Comparison of ENCODE assay signal across 7 mouse cellular contexts in the genomic region with DNA sequence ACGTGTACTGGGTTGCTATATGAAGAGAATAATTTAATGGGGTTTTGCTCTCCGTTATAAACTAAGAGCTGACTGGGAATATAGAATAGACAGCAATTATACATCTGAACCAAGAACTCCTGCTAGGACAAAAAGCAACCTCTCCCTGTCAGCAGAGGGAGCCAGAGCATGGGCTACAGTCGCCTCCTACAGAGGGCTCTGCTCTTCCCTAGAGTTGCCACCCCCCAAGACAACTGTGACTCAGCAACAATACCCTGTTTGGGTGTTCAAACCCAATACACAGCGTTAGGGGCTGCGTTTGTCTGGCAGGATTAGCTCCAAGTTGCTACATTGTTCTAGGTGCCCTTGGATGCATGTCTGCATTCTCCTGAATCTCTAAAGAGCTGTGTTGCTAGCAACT. TPM values are rescaled to one million over a fixed set of nuclear protein-coding genes. Genes with fewer than 3 reads are reported as not detected.
A peak's percentile ranks its signal among the peaks of the same experiment; 100 is the strongest.
DNase-seq lines count a peak whose midpoint lies in the region; ATAC-seq lines count a peak whose summit lies in the region.

No protein-coding gene starts in this region.

- H3K9me3 ChIP-seq in forebrain, embryonic 16.5 days (ENCODE audit: control insufficient read depth, low read length), result no peaks in the 10 kb centered on the region

- no peaks in the 10 kb centered on the region for H3K27me3 ChIP-seq in forebrain, embryonic 16.5 days (replicated peaks; ENCODE audit: control insufficient read depth, insufficient read depth, low read length)

- ATAC-seq in forebrain, embryonic 16.5 days, result no peak
- peak; percentile 34 for ATAC-seq in megakaryocyte, adult 5-6 weeks (ENCODE audit: poor library complexity, severe bottlenecking)

- WGBS in forebrain, embryonic 16.5 days, result 10% methylated on average over 5 of the region's 5 CpGs

- H3K4me1 ChIP-seq in forebrain, embryonic 16.5 days (replicated peaks; ENCODE audit: control insufficient read depth, insufficient read depth, low read length), result peaks cover 30% of the 10 kb centered on the region

- H3K4me3 ChIP-seq in forebrain, embryonic 16.5 days (replicated peaks; ENCODE audit: low read length), result no peak overlapping the region

- H3K4me2 ChIP-seq in forebrain, embryonic 16.5 days (ENCODE audit: low read length), result no peak overlapping the region

- peak; percentile 38 for DNase-seq in urinary bladder, postnatal 25 days (ENCODE audit: low spot score)
- no peak for DNase-seq in urinary bladder, adult 18-20 months (ENCODE audit: low spot score in 2 of 2)
- DNase-seq in brain, adult 2 months (ENCODE audit: low read depth, low spot score), result peak; percentile 91
- peak; percentile 66 to 74 for DNase-seq in left cerebral cortex, adult 18-20 months (ENCODE audit: low spot score in 2 of 2)
- DNase-seq in right cerebral cortex, postnatal 14 days, result peak; percentile 70

- H3K9ac ChIP-seq in forebrain, embryonic 16.5 days (replicated peaks; ENCODE audit: low read depth, low read length), result no peak overlapping the region

- no peaks in the 10 kb centered on the region for H3K36me3 ChIP-seq in forebrain, embryonic 16.5 days (ENCODE audit: control insufficient read depth, insufficient read depth)

- H3K27ac ChIP-seq in forebrain, embryonic 16.5 days (ENCODE audit: low read length), result peak overlapping the region; percentile 99

RNA-seq across cellular contexts. Expression of a gene that starts 1.6 kb away (rescaled TPM):
- 5.3 and 5.6 TPM in 2 replicates for polyA plus RNA-seq in forebrain, embryonic 16.5 days (2015; fragmentation: Nextera tagmentation; extraction: Ambion mirVana)
- total RNA-seq in left cerebral cortex, adult 18-20 months (2021), result 10 to 100 TPM; 13.2 to 18.8 TPM
- 0.46 and 1.2 TPM in 2 replicates for total RNA-seq in megakaryocyte, adult 5-6 weeks (2015)
- total RNA-seq in megakaryocyte, adult 5-6 weeks (2017), result 1.2 and 2.0 TPM in 2 replicates

RNA-seq across cellular contexts. Expression of a gene that starts 21.3 kb away (rescaled TPM):
- 51.9 and 59.4 TPM in 2 replicates for polyA plus RNA-seq in forebrain, embryonic 16.5 days (2015; fragmentation: Nextera tagmentation; extraction: Ambion mirVana)
- 10 to 100 TPM; 30.1 to 32.1 TPM for total RNA-seq in left cerebral cortex, adult 18-20 months (2021)
- 65.3 and 76.9 TPM in 2 replicates for total RNA-seq in megakaryocyte, adult 5-6 weeks (2015)
- 81.9 and 94.7 TPM in 2 replicates for total RNA-seq in megakaryocyte, adult 5-6 weeks (2017)

RNA-seq across cellular contexts. Expression of a gene that starts 50.2 kb away (rescaled TPM):
- polyA plus RNA-seq in forebrain, embryonic 16.5 days (2015; fragmentation: Nextera tagmentation; extraction: Ambion mirVana), result 51.2 TPM in 2 replicates
- total RNA-seq in left cerebral cortex, adult 18-20 months (2021), result 10 to 100 TPM; 61.1 to 70.6 TPM
- 59.2 and 67.7 TPM in 2 replicates for total RNA-seq in megakaryocyte, adult 5-6 weeks (2015)
- total RNA-seq in megakaryocyte, adult 5-6 weeks (2017), result 20.2 and 28.8 TPM in 2 replicates

Comparison
In these comparisons a context has a peak if more than half of its experiments do, and no peak if none do; other contexts are left out.
1. DNase-seq: peak in urinary bladder, postnatal 25 days (single experiment), brain, adult 2 months (single experiment), left cerebral cortex, adult 18-20 months (2 of 2) and right cerebral cortex, postnatal 14 days (single experiment); none in urinary bladder, adult 18-20 months (0 of 2).
2. RNA of a gene that starts 1.6 kb away (total RNA-seq): 13.2 to 18.8 TPM in left cerebral cortex, adult 18-20 months; 0.46 to 2.0 TPM in megakaryocyte, adult 5-6 weeks; every median in the first group is over 4 times any median in the second.